ENCODE assay signal across 13 mouse cellular contexts in genomic region chr11:120352093-120352350, GRCm38 (mm10). TPM values are rescaled to one million over a fixed set of nuclear protein-coding genes. Genes with fewer than 3 reads are reported as not detected.
DNase-seq lines count a peak whose midpoint lies in the region; ATAC-seq and TF ChIP-seq lines count a peak whose summit lies in the region.
"Not testable (repeated sequence)": the region's sequence is repeated elsewhere in the genome, so short reads cannot be mapped to it uniquely, and the experiment has no call there.
"Had no signal": no experiment of that assay in that cellular context is flagged by ENCODE, and none has a peak within 500 bp of the region (broad histone marks: within the 10 kb centered on the region; RNA-seq: fewer than 3 reads in every experiment).

No protein-coding gene starts in this region.

- not testable (repeated sequence) for TF ChIP-seq POLR2A in small intestine, adult 2 months (IDR thresholded peaks at IDR 0.05; ENCODE audit: low read depth, low read length)

- H3K4me3 ChIP-seq in forebrain, embryonic 12.5 days (replicated peaks); heart, embryonic 13.5 days; hindbrain, embryonic 16.5 days (ENCODE audit: low read length); kidney, postnatal 0 days (replicated peaks; ENCODE audit: low read depth, low read length); lung, postnatal 0 days (ENCODE audit: low read depth, low read length); midbrain, postnatal 0 days (ENCODE audit: low read depth, low read length); small intestine, adult 2 months (ENCODE audit: low read depth, low read length): not testable (repeated sequence)

- 92% methylated on average over 5 of the region's 5 CpGs for WGBS in forebrain, embryonic 12.5 days
- WGBS in heart, embryonic 13.5 days: 90% methylated on average over 5 of the region's 5 CpGs
- 86% methylated on average over 5 of the region's 5 CpGs for WGBS in hindbrain, embryonic 16.5 days
- WGBS in kidney, postnatal 0 days: 84% methylated on average over 5 of the region's 5 CpGs
- WGBS in lung, postnatal 0 days: 79% methylated on average over 5 of the region's 5 CpGs
- WGBS in midbrain, postnatal 0 days: 95% methylated on average over 5 of the region's 5 CpGs
- 88% methylated on average over 5 of the region's 5 CpGs for WGBS in small intestine, adult 2 months

- peak overlapping the region; percentile 99; the same call in 1 of the 2 replicates for H3K27ac ChIP-seq in forebrain, embryonic 12.5 days
- peak overlapping the region; percentile 100 for H3K27ac ChIP-seq in heart, embryonic 13.5 days (replicated peaks)
- peak overlapping the region; percentile 100 for H3K27ac ChIP-seq in hindbrain, embryonic 16.5 days (ENCODE audit: low read depth, low read length)
- H3K27ac ChIP-seq in kidney, postnatal 0 days: peak overlapping the region; percentile 100; the same call in 1 of the 2 replicates
- H3K27ac ChIP-seq in lung, postnatal 0 days (ENCODE audit: low read length): peak overlapping the region; percentile 100
- H3K27ac ChIP-seq in midbrain, postnatal 0 days (ENCODE audit: low read depth, low read length): peak overlapping the region; percentile 99
- H3K27ac ChIP-seq in small intestine, adult 2 months (ENCODE audit: insufficient read depth, low read depth, low read length): peak overlapping the region; percentile 100

- H3K9ac ChIP-seq in forebrain, embryonic 12.5 days; kidney, postnatal 0 days (ENCODE audit: low read depth, low read length); lung, postnatal 0 days (replicated peaks; ENCODE audit: low read depth); midbrain, postnatal 0 days (replicated peaks; ENCODE audit: low read length, poor library complexity, severe bottlenecking): not testable (repeated sequence)
- H3K9ac ChIP-seq in heart, embryonic 13.5 days: peak overlapping the region; percentile 100
- H3K9ac ChIP-seq in hindbrain, embryonic 16.5 days (ENCODE audit: low read depth, low read length): 0 out of 2 replicates have a peak overlapping the region, but pooled peaks have one; percentile 30

- DNase-seq in adrenal gland, postnatal 10 days: peak; percentile 3
- DNase-seq in kidney, postnatal 0 days (ENCODE audit: low spot score); lung, postnatal 0 days (ENCODE audit: low spot score); midbrain, postnatal 0 days (ENCODE audit: low spot score): not testable (repeated sequence)

- TF ChIP-seq EP300 in lung, postnatal 0 days (IDR thresholded peaks at IDR 0.05): not testable (repeated sequence)

- TF ChIP-seq CTCF in kidney, postnatal 0 days (IDR thresholded peaks at IDR 0.05; ENCODE audit: low read depth); lung, postnatal 0 days (IDR thresholded peaks at IDR 0.05); midbrain, postnatal 0 days (IDR thresholded peaks at IDR 0.05); small intestine, adult 2 months (IDR thresholded peaks at IDR 0.05; ENCODE audit: extremely low read depth, insufficient read length, insufficient replicate concordance, low read depth, low read length): not testable (repeated sequence)

- peaks cover 42% of the 10 kb centered on the region for H3K4me1 ChIP-seq in forebrain, embryonic 12.5 days
- peaks cover 68% of the 10 kb centered on the region for H3K4me1 ChIP-seq in heart, embryonic 13.5 days
- peaks cover 25% of the 10 kb centered on the region for H3K4me1 ChIP-seq in hindbrain, embryonic 16.5 days (ENCODE audit: control insufficient read depth, insufficient read depth, low read depth, low read length)
- H3K4me1 ChIP-seq in kidney, postnatal 0 days (replicated peaks; ENCODE audit: insufficient read depth, low read length); midbrain, postnatal 0 days (ENCODE audit: insufficient read depth, low read length): not testable (repeated sequence)
- H3K4me1 ChIP-seq in lung, postnatal 0 days (ENCODE audit: insufficient read depth, low read depth, low read length): peaks cover 26% of the 10 kb centered on the region
- H3K4me1 ChIP-seq in small intestine, adult 2 months (ENCODE audit: control insufficient read depth, insufficient read depth, insufficient read length, low read length): peaks cover 34% of the 10 kb centered on the region

- H3K4me2 ChIP-seq in forebrain, embryonic 12.5 days: 0 out of 2 replicates have a peak overlapping the region, but pooled peaks have one; percentile 1
- H3K4me2 ChIP-seq in heart, embryonic 13.5 days; hindbrain, embryonic 16.5 days (ENCODE audit: low read length); kidney, postnatal 0 days (ENCODE audit: low read length); lung, postnatal 0 days (replicated peaks; ENCODE audit: low read depth, low read length); midbrain, postnatal 0 days (ENCODE audit: low read depth, low read length, poor library complexity, severe bottlenecking): not testable (repeated sequence)

- not testable (repeated sequence) for H3K27me3 ChIP-seq in forebrain, embryonic 12.5 days; heart, embryonic 13.5 days (replicated peaks); hindbrain, embryonic 16.5 days (replicated peaks; ENCODE audit: control insufficient read depth, insufficient read depth, low read length); kidney, postnatal 0 days (ENCODE audit: insufficient read depth, low read length); lung, postnatal 0 days (replicated peaks; ENCODE audit: insufficient read depth, low read length); midbrain, postnatal 0 days (ENCODE audit: insufficient read depth, low read length); small intestine, adult 2 months (ENCODE audit: control insufficient read depth, insufficient read depth, low read length)

- H3K9me3 ChIP-seq in forebrain, embryonic 12.5 days; heart, embryonic 13.5 days; hindbrain, embryonic 16.5 days (ENCODE audit: control insufficient read depth, low read length); kidney, postnatal 0 days (replicated peaks; ENCODE audit: low read length); lung, postnatal 0 days (ENCODE audit: low read length); midbrain, postnatal 0 days (ENCODE audit: low read length): not testable (repeated sequence)

- ATAC-seq in forebrain, embryonic 12.5 days (ENCODE audit: low FRiP score); heart, embryonic 13.5 days (ENCODE audit: extremely low read depth, insufficient number of reproducible peaks, low FRiP score, low TSS enrichment); hindbrain, embryonic 16.5 days; kidney, postnatal 0 days (replicated peaks; ENCODE audit: low FRiP score, low read depth); lung, postnatal 0 days; midbrain, postnatal 0 days (ENCODE audit: low FRiP score): not testable (repeated sequence)

- H3K36me3 ChIP-seq in forebrain, embryonic 12.5 days (replicated peaks); hindbrain, embryonic 16.5 days (ENCODE audit: control insufficient read depth, insufficient read depth, low read length); kidney, postnatal 0 days (ENCODE audit: insufficient read depth, low read length); lung, postnatal 0 days (ENCODE audit: insufficient read depth, low read length); midbrain, postnatal 0 days (ENCODE audit: insufficient read depth, low read length); small intestine, adult 2 months (ENCODE audit: control insufficient read depth, insufficient read depth, low read length): not testable (repeated sequence)
- H3K36me3 ChIP-seq in heart, embryonic 13.5 days: peaks cover 13% of the 10 kb centered on the region

RNA-seq across cellular contexts. Expression of gene Actg1, which starts 3.7 kb away (rescaled TPM):
- total RNA-seq in adrenal gland, postnatal 10 days (2021): 100 to 1,000 TPM; 954 to 956 TPM
- 2,923 and 2,975 TPM in 2 replicates for polyA plus RNA-seq in forebrain, embryonic 12.5 days (2016; fragmentation: Nextera tagmentation; extraction: Ambion mirVana)
- 1,234 and 1,290 TPM in 2 replicates for polyA plus RNA-seq in heart, embryonic 13.5 days (2015; fragmentation: Nextera tagmentation; extraction: Ambion mirVana)
- 4,199 and 4,222 TPM in 2 replicates for polyA plus RNA-seq in hindbrain, embryonic 16.5 days (2015; fragmentation: Nextera tagmentation; extraction: Ambion mirVana)
- 2,251 and 2,404 TPM in 2 replicates for polyA plus RNA-seq in kidney, postnatal 0 days (2015; fragmentation: Nextera tagmentation; extraction: Ambion mirVana)
- 1,989 and 2,317 TPM in 2 replicates for polyA plus RNA-seq in lung, postnatal 0 days (2015; fragmentation: Nextera tagmentation; extraction: Ambion mirVana)
- 2,534 and 2,842 TPM in 2 replicates for total RNA-seq in midbrain, postnatal 0 days (2014; rRNA removed)
- polyA plus RNA-seq in midbrain, postnatal 0 days (2015; fragmentation: Nextera tagmentation; extraction: Ambion mirVana): 3,992 and 4,056 TPM in 2 replicates
- polyA plus RNA-seq in small intestine, adult 2 months (2012; rRNA removed): 927 and 1,318 TPM in 2 replicates

RNA-seq across cellular contexts. Expression of gene Fscn2, which starts 9.3 kb away (rescaled TPM):
- total RNA-seq in adrenal gland, postnatal 10 days (2021): under 1 TPM; 0.15 to 0.45 TPM
- 0.82 and 0.91 TPM in 2 replicates for polyA plus RNA-seq in forebrain, embryonic 12.5 days (2016; fragmentation: Nextera tagmentation; extraction: Ambion mirVana)
- 0.31 and 0.50 TPM in 2 replicates for polyA plus RNA-seq in heart, embryonic 13.5 days (2015; fragmentation: Nextera tagmentation; extraction: Ambion mirVana)
- polyA plus RNA-seq in hindbrain, embryonic 16.5 days (2015; fragmentation: Nextera tagmentation; extraction: Ambion mirVana): 0.66 and 1.6 TPM in 2 replicates
- 1.3 and 1.5 TPM in 2 replicates for polyA plus RNA-seq in kidney, postnatal 0 days (2015; fragmentation: Nextera tagmentation; extraction: Ambion mirVana)
- 0.36 and 0.74 TPM in 2 replicates for polyA plus RNA-seq in lung, postnatal 0 days (2015; fragmentation: Nextera tagmentation; extraction: Ambion mirVana)
- total RNA-seq in midbrain, postnatal 0 days (2014; rRNA removed): 0.71 TPM in 1 of 2 replicates, not detected in the other
- polyA plus RNA-seq in midbrain, postnatal 0 days (2015; fragmentation: Nextera tagmentation; extraction: Ambion mirVana): 0.71 and 1.5 TPM in 2 replicates
- polyA plus RNA-seq in small intestine, adult 2 months (2012; rRNA removed): not detected in 2 replicates
- total RNA-seq: granulocyte monocyte progenitor cell, adult 5-6 weeks; heart, postnatal 25 days; monocyte, adult 5-6 weeks had no signal
- polyA plus RNA-seq: large intestine, adult 2 months; liver, embryonic 14.5 days had no signal

RNA-seq across cellular contexts. Expression of gene Faap100, which starts 26.5 kb away (rescaled TPM):
- 10 to 100 TPM; 19.5 to 26.4 TPM for total RNA-seq in adrenal gland, postnatal 10 days (2021)
- 47.3 and 47.4 TPM in 2 replicates for polyA plus RNA-seq in forebrain, embryonic 12.5 days (2016; fragmentation: Nextera tagmentation; extraction: Ambion mirVana)
- 29.1 and 33.5 TPM in 2 replicates for polyA plus RNA-seq in heart, embryonic 13.5 days (2015; fragmentation: Nextera tagmentation; extraction: Ambion mirVana)
- 103 and 109 TPM in 2 replicates for polyA plus RNA-seq in hindbrain, embryonic 16.5 days (2015; fragmentation: Nextera tagmentation; extraction: Ambion mirVana)
- polyA plus RNA-seq in kidney, postnatal 0 days (2015; fragmentation: Nextera tagmentation; extraction: Ambion mirVana): 21.9 and 26.6 TPM in 2 replicates
- polyA plus RNA-seq in lung, postnatal 0 days (2015; fragmentation: Nextera tagmentation; extraction: Ambion mirVana): 18.1 and 19.6 TPM in 2 replicates
- 165 and 180 TPM in 2 replicates for total RNA-seq in midbrain, postnatal 0 days (2014; rRNA removed)
- polyA plus RNA-seq in midbrain, postnatal 0 days (2015; fragmentation: Nextera tagmentation; extraction: Ambion mirVana): 109 and 114 TPM in 2 replicates
- polyA plus RNA-seq in small intestine, adult 2 months (2012; rRNA removed): 32.0 and 49.2 TPM in 2 replicates
